Mouse (Mus musculus): ENCODE measurements around the gene Gcg.

The Gcg gene

GRCm38 (mm10) chr2:62483550-62483949 lies at the start of gene Gcg:
TSS of gene Gcg (minus strand) at chr2:62483650.
- in situ Hi-C loops (cut with MboI; ENCODE audit: unreplicated experiment in 2 of 2), result no loop called here

- in situ Hi-C loops (cut with MboI; ENCODE audit: unreplicated experiment in 2 of 2), result no loop called here
These were observed 47.6 kb upstream of the Gcg start for GRCm38 (mm10) chr2:62531065-62531464.

- in situ Hi-C loops (cut with MboI; ENCODE audit: unreplicated experiment in 2 of 2), result no loop called here
These were observed 42.9 kb upstream of the Gcg start for GRCm38 (mm10) chr2:62526399-62526798.

GRCm38 (mm10) chr2:62517790-62518189 lies 34.3 kb upstream of the Gcg start:
- in situ Hi-C loops (cut with MboI; ENCODE audit: unreplicated experiment in 2 of 2), result no loop called here

GRCm38 (mm10) chr2:62514477-62514876 lies 31.0 kb upstream of the Gcg start:
- in situ Hi-C loops (cut with MboI; ENCODE audit: unreplicated experiment in 2 of 2), result no loop called here

GRCm38 (mm10) chr2:62513477-62513876 lies 30.0 kb upstream of the Gcg start:
- in situ Hi-C loops (cut with MboI; ENCODE audit: unreplicated experiment in 2 of 2), result no loop called here

- in situ Hi-C loops (cut with MboI; ENCODE audit: unreplicated experiment in 2 of 2), result no loop called here
These were observed 23.7 kb upstream of the Gcg start for GRCm38 (mm10) chr2:62507130-62507529.

GRCm38 (mm10) chr2:62506441-62506840 lies 23.0 kb upstream of the Gcg start:
- in situ Hi-C loops (cut with MboI; ENCODE audit: unreplicated experiment in 2 of 2), result no loop called here

- in situ Hi-C loops (cut with MboI; ENCODE audit: unreplicated experiment in 2 of 2), result no loop called here
These were observed 20.9 kb upstream of the Gcg start for GRCm38 (mm10) chr2:62504269-62504796.

GRCm38 (mm10) chr2:62503326-62503725 lies 19.9 kb upstream of the Gcg start:
- in situ Hi-C loops (cut with MboI; ENCODE audit: unreplicated experiment in 2 of 2), result no loop called here

GRCm38 (mm10) chr2:62502516-62502915 lies 19.1 kb upstream of the Gcg start:
- in situ Hi-C loops (cut with MboI; ENCODE audit: unreplicated experiment in 2 of 2), result no loop called here

- in situ Hi-C loops (cut with MboI; ENCODE audit: unreplicated experiment in 2 of 2), result no loop called here
These were observed 15.4 kb upstream of the Gcg start for GRCm38 (mm10) chr2:62498821-62499220.

- in situ Hi-C loops (cut with MboI; ENCODE audit: unreplicated experiment in 2 of 2), result no loop called here
These were observed 14.6 kb upstream of the Gcg start for GRCm38 (mm10) chr2:62498086-62498485.

GRCm38 (mm10) chr2:62497333-62498002 lies 14.0 kb upstream of the Gcg start:
- in situ Hi-C loops (cut with MboI; ENCODE audit: unreplicated experiment in 2 of 2), result no loop called here

- in situ Hi-C loops (cut with MboI; ENCODE audit: unreplicated experiment in 2 of 2), result no loop called here
These were observed 12.0 kb upstream of the Gcg start for GRCm38 (mm10) chr2:62495407-62495806.

- in situ Hi-C loops (cut with MboI; ENCODE audit: unreplicated experiment in 2 of 2), result no loop called here
These were observed 6.4 kb upstream of the Gcg start for GRCm38 (mm10) chr2:62489832-62490231.

GRCm38 (mm10) chr2:62484906-62485305 lies 1.5 kb upstream of the Gcg start:
- in situ Hi-C loops (cut with MboI; ENCODE audit: unreplicated experiment in 2 of 2), result no loop called here

- in situ Hi-C loops (cut with MboI; ENCODE audit: unreplicated experiment in 2 of 2), result no loop called here
These were observed 2.9 kb downstream of the Gcg start for GRCm38 (mm10) chr2:62480285-62481198.

- in situ Hi-C loops (cut with MboI; ENCODE audit: unreplicated experiment in 2 of 2), result loop anchor here (10.0 to 25.0 kb wide), 4 partner anchors 107 to 657 kb away; partner anchors contain the start of gene Tbr1 (in 1 of the 2)
These were observed 13.9 kb downstream of the Gcg start for GRCm38 (mm10) chr2:62469551-62469950.

- in situ Hi-C loops (cut with MboI; ENCODE audit: unreplicated experiment in 2 of 2), result loop anchor here (5.0 to 25.0 kb wide), 6 partner anchors 101 to 651 kb away; partner anchors contain the start of gene Tbr1 (in 1 of the 2)
These were observed 20.2 kb downstream of the Gcg start for GRCm38 (mm10) chr2:62463287-62463686.

- in situ Hi-C loops (cut with MboI; ENCODE audit: unreplicated experiment in 2 of 2), result loop anchor here (5.0 to 25.0 kb wide), 6 partner anchors 100 to 650 kb away; partner anchors contain the start of gene Tbr1 (in 1 of the 2)
These were observed 21.3 kb downstream of the Gcg start for GRCm38 (mm10) chr2:62462174-62462573.

Measured in v-Abl transformed pro-B cells (cell line).